Comparison of ENCODE assay signal across 9 mouse cellular contexts in genomic region chr11:58995807-58996370, GRCm38 (mm10). TPM values are rescaled to one million over a fixed set of nuclear protein-coding genes. Genes with fewer than 3 reads are reported as not detected.
DNase-seq lines count a peak whose midpoint lies in the region; ATAC-seq lines count a peak whose summit lies in the region.
"Had no signal": no experiment of that assay in that cellular context is flagged by ENCODE, and none has a peak within 500 bp of the region (broad histone marks: within the 10 kb centered on the region; RNA-seq: fewer than 3 reads in every experiment).

No protein-coding gene starts in this region.

- no peak overlapping the region for H3K27ac ChIP-seq in heart, embryonic 15.5 days

- H3K9ac ChIP-seq in heart, embryonic 15.5 days = peak overlapping the region; percentile 20; the same call in 1 of the 2 replicates

- 51% methylated on average over 12 of the region's 12 CpGs for WGBS in heart, embryonic 15.5 days

- peaks cover 98% of the 10 kb centered on the region for H3K4me1 ChIP-seq in heart, embryonic 15.5 days (replicated peaks)
- peaks cover 84% of the 10 kb centered on the region for H3K4me1 ChIP-seq in megakaryocyte, embryonic 14.5 days

- H3K36me3 ChIP-seq in heart, embryonic 15.5 days = peaks cover 4% of the 10 kb centered on the region; the same call in 1 of the 2 replicates
- H3K36me3 ChIP-seq in megakaryocyte, embryonic 14.5 days (replicated peaks; ENCODE audit: low read length) = peaks cover 56% of the 10 kb centered on the region

- no peak for ATAC-seq in heart, embryonic 15.5 days (replicated peaks; ENCODE audit: insufficient number of reproducible peaks, insufficient read depth, low FRiP score, low read depth)

- H3K4me2 ChIP-seq in heart, embryonic 15.5 days = peak overlapping the region; percentile 59

- H3K27me3 ChIP-seq in heart, embryonic 15.5 days = peaks cover 12% of the 10 kb centered on the region
- peaks cover 15% of the 10 kb centered on the region for H3K27me3 ChIP-seq in megakaryocyte, embryonic 14.5 days (replicated peaks)

- no peak for DNase-seq in heart, adult 9 months (ENCODE audit: low spot score in 2 of 2)
- DNase-seq in spleen, postnatal 36 days (ENCODE audit: low spot score in 2 of 2) = peak; percentile 43 to 44
- DNase-seq in spleen, postnatal 4 days (ENCODE audit: low spot score in 2 of 2) = no peak
- no peak for DNase-seq in adrenal gland, adult 18-20 months (ENCODE audit: low spot score in 2 of 2)
- no peak for DNase-seq in urinary bladder, postnatal 10 days (ENCODE audit: low spot score)
- no peak for DNase-seq in layer of hippocampus, adult 9-10 months (ENCODE audit: low spot score)

- no peak overlapping the region for H3K4me3 ChIP-seq in heart, embryonic 15.5 days
- H3K4me3 ChIP-seq in megakaryocyte, embryonic 14.5 days (replicated peaks) = peak overlapping the region; percentile 86

- no peaks in the 10 kb centered on the region for H3K9me3 ChIP-seq in heart, embryonic 15.5 days (replicated peaks)
- H3K9me3 ChIP-seq in megakaryocyte, embryonic 14.5 days = no peaks in the 10 kb centered on the region

RNA-seq across cellular contexts. Expression of gene Trim11, which starts 18.0 kb away (rescaled TPM):
- polyA plus RNA-seq in heart, embryonic 15.5 days (2015; fragmentation: Nextera tagmentation; extraction: Ambion mirVana) = 26.9 and 34.6 TPM in 2 replicates
- polyA plus RNA-seq in megakaryocyte, embryonic 14.5 days (2012; ENCODE audit: insufficient read depth, low replicate concordance) = 12.8 and 20.1 TPM in 2 replicates
- total RNA-seq in adrenal gland, adult 18-20 months (2021) = 10 to 100 TPM; 22.0 to 27.1 TPM

RNA-seq across cellular contexts. Expression of gene Hist3h2a, which starts 41.4 kb away (rescaled TPM):
- 30.4 and 34.7 TPM in 2 replicates for polyA plus RNA-seq in heart, embryonic 15.5 days (2015; fragmentation: Nextera tagmentation; extraction: Ambion mirVana)
- polyA plus RNA-seq in megakaryocyte, embryonic 14.5 days (2012; ENCODE audit: insufficient read depth, low replicate concordance) = 16.9 TPM in 1 of 2 replicates, not detected in the other
- total RNA-seq in adrenal gland, adult 18-20 months (2021) = 10 to 100 TPM; 13.3 to 17.6 TPM

RNA-seq across cellular contexts. Expression of gene Trim17, which starts 41.4 kb away (rescaled TPM):
- 0.27 and 0.57 TPM in 2 replicates for polyA plus RNA-seq in heart, embryonic 15.5 days (2015; fragmentation: Nextera tagmentation; extraction: Ambion mirVana)
- polyA plus RNA-seq in megakaryocyte, embryonic 14.5 days (2012; ENCODE audit: insufficient read depth, low replicate concordance) = 11.3 and 13.8 TPM in 2 replicates
- total RNA-seq in adrenal gland, adult 18-20 months (2021) = under 1 TPM; 0.06 to 0.10 TPM

RNA-seq across cellular contexts. Expression of gene Hist3h2ba, which starts 47.2 kb away (rescaled TPM):
- polyA plus RNA-seq in heart, embryonic 15.5 days (2015; fragmentation: Nextera tagmentation; extraction: Ambion mirVana) = 18.0 and 18.3 TPM in 2 replicates
- 5.3 and 6.7 TPM in 2 replicates for polyA plus RNA-seq in megakaryocyte, embryonic 14.5 days (2012; ENCODE audit: insufficient read depth, low replicate concordance)
- 1 to 10 TPM; 5.8 to 6.0 TPM for total RNA-seq in adrenal gland, adult 18-20 months (2021)
- polyA plus RNA-seq: liver, adult 2 months had no signal

RNA-seq across cellular contexts. Expression of gene Rnf187, which starts 57.2 kb away (rescaled TPM):
- 170 and 210 TPM in 2 replicates for polyA plus RNA-seq in heart, embryonic 15.5 days (2015; fragmentation: Nextera tagmentation; extraction: Ambion mirVana)
- 271 and 450 TPM in 2 replicates for polyA plus RNA-seq in megakaryocyte, embryonic 14.5 days (2012; ENCODE audit: insufficient read depth, low replicate concordance)
- total RNA-seq in adrenal gland, adult 18-20 months (2021) = 100 to 1,000 TPM; 171 to 177 TPM

Comparison
In these comparisons a context has a peak if more than half of its experiments do, and no peak if none do; other contexts are left out.
1. DNase-seq: peak in spleen, postnatal 36 days (2 of 2); none in heart, adult 9 months (0 of 2), spleen, postnatal 4 days (0 of 2), adrenal gland, adult 18-20 months (0 of 2), urinary bladder, postnatal 10 days (single experiment) and layer of hippocampus, adult 9-10 months (single experiment).